Mouse (Mus musculus) natural killer cell, adult 2 months (primary cell): Measurements from ENCODE around the gene Poldip3.

ENCODE experiments used
- DNase-seq, 2 experiments: peaks; one replicate each; pipeline ENCODE4 v3.0.0; 2022; ENCODE audit warnings: low spot score in 2 of 2

The Poldip3 gene

DNA sequence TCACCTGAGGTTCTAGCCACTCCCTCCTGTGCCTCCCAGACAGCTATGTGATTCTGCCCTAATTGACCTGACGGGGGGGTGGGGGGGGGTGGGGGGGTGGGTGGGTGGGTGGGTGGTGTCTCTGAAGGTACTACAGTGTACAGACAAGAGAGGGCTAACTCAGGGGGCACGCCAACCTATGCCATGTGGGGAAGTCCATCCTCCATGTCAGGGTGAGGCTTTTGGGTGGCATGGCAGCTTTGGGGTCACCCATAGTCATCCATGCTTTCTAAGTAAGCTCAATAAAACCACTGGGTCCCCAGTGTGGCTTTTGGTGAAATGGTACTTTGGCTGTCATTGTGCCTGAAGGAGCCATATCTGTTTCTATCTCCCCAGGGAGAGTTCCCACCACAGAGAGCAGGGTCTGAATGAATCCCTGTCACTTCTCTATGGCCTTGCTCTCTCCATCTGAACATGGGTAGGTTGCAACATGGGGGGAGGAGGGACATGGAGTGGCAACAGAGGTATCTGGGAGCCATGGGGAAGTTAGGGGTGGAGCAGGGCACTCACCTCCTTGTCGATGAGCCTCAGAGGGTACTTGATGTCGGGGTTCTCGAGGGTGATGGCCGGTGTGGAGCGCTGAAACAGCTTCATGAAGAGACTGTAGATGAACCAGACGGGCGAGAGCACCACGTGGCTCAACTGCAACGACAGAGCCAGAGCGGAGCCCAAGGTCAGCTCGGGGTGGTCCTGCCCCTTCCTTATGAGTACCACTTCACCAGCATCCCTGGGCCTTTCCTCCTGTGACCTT, 16.5 kb upstream of the Poldip3 start:
- DNase-seq = no peak

DNA sequence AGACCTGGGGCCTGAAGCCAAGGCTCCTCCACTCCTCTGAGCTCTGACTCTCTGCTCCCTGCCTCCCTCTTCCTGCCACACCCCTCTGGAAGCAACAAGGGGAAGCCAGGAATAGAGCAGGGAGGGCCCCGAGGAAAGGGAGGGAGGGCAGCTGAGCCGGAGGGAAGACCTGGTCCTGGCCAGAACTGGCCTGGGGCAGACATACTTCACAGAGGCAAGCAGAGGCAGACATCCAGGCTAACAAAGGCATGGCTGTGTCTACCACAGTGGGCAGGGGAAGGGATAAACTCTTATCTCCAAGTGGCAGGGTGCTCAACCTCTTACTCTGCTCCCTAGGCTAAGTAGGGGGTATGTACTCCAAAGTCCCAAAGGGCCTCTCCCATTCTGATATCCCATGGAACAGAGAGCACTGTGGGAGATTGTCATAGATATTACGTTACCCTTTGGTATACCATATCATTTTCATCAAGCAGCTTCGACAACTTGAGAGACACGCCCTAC, 15.8 kb upstream of the Poldip3 start:
- DNase-seq = no peak

GRCm38 (mm10) chr15:83162818-83163485, 13.8 kb upstream of the Poldip3 start:
- DNase-seq = no peak

GRCm38 (mm10) chr15:83162001-83162400, 12.8 kb upstream of the Poldip3 start:
- no peak for DNase-seq

GRCm38 (mm10) chr15:83161062-83161748, 12.0 kb upstream of the Poldip3 start:
- no peak for DNase-seq

DNA sequence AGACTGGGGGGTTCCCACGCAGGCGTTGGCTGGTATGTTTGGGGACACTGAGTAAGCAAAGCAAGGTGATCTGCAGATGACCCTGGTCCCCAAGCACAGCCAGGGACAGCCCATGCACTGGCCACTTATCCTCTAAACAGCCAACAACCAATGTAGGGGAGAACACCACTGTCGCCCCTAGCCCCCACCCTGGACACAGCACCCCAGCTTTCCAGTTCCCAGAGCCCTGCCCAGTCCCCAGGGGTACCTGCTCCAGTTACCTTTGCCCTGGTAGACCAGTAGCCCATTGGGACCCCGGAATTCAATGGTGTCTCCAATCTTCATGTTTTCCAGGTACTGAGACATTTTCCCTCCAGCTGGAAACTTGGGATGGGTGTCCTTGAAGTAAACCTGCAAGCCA, 11.4 kb upstream of the Poldip3 start:
- DNase-seq = no peak

- DNase-seq = no peak
Observed at GRCm38 (mm10) chr15:83159823-83160222, 10.6 kb upstream of the Poldip3 start.

DNA sequence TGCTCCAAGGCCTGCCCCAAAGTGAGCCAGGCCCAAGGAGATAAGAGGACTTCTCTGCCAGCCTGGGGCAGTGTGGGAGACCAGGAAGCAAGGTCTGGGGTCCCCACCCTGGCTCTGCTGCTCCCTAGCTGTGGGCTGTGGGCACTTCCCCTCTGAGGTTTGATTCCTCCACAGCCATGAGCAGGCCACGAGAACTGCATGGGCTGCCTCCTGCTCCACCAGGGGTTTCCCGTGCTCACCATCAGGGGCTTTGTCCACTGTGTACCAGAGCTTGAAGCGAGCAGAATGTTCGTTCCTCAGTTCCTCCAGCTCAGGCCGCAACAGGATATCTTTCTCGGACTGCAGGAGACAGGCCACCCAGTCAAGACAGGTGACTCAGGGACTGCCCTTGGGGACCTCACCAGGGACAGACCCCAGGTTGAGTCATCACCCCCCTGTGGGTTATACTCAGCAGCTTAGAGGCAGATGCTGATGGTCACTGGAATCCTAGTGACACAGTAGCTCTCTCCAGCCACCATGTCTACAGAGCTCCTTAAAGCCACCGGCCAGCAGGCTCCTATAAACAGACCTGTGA, 9.5 kb upstream of the Poldip3 start:
- no peak for DNase-seq

DNA sequence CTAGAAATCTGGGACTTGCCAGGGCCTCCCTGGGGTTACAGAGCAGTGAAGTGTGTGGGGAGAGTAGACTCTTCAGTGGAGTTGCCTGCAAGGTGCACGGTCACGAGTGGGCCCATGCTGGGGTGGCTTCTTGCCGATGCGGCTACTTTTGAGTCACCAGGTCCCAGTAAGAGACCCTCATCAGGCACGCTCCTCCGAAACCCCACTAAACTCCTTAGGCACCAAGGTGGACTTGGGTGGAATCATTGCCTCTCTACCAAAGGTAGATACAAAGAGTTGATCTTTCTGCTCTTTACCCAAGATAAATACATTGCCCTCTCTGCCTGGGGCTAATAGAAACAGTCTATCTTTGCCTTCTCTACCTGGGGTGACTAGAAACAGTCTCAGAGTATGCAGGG, 8.5 kb upstream of the Poldip3 start:
- DNase-seq = no peak

DNA sequence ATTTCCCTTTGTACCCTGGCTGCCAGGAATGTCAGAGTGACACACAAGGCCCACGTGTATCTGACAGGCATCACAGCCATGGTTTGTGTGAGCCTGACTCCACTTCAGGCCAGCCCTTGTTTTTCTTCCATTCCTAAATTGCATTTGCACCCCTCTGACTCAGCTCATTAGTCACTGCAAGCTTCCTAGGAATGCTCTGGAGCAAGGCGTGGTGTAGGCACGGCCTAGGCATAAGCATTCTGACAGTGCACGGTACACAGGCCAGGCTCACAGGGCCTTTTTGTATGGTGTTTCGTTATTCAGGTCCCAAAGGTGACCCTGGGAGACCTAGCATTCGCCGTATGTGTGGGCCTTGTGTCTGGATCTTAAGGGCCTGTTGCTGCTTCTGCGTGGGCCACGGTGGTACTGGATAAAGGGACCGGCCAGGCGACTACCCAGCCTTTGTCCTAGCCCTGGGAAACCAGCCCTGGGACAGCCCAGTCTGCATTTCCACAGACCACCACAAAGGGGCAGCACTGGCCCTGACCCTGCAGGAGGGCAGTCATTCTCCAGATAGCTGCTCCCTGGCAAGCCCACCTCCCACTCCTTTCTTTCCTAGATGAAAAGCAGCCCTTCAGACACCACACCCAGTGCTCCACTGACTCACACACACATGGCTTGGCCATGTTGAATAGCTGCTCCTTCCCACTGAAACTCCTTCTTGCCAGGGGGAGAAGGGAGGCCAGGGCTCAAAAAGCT, 7.9 kb upstream of the Poldip3 start:
- DNase-seq = peak in 1 of 2 experiments; percentile 36

GRCm38 (mm10) chr15:83155672-83156419, 6.7 kb upstream of the Poldip3 start:
- no peak for DNase-seq

GRCm38 (mm10) chr15:83154309-83154708, 5.1 kb upstream of the Poldip3 start:
- DNase-seq = no peak

DNA sequence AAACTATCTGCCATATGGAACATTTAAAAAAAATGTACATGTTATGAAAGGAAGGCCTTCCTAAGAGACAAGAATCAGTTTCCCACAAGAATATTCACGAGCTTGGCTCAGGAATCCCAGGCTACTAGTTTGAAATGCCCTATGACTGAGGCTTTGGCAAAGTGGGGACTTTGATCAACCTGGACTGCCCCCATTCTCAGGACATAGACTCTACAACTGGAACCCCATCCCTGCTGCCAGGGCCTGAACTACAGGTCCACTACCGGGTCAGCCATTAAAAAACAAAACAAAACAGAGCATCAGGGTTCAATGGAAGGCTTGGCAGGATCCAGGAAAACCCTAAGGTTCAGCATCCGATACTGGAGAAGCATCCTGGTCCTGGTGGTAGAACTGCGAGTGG, 1.5 kb upstream of the Poldip3 start:
- no peak for DNase-seq

GRCm38 (mm10) chr15:83150073-83150442, 874 bp upstream of the Poldip3 start:
- DNase-seq = no peak

GRCm38 (mm10) chr15:83148801-83149195, 386 bp downstream of the Poldip3 start:
- DNase-seq = no peak

GRCm38 (mm10) chr15:83148395-83148794, 789 bp downstream of the Poldip3 start:
- DNase-seq = no peak

DNA sequence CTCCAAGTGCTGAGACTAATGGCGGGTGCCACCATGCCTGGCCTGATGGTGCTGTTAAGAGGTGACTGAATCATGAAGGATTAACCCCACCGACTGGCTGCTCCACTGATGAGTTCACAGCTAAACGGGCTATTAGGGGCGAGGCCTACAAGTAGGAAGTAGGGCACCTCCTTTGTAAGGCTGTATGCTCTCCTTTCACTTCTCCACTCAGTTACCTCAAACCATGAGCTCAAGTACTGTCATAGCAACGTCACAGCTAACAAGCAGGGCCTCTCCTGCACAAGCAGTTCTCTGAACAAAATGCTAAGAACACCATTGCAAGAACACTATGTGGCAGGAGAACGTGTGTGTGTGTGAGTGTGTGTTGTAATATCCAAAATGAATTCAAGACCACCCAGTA, 3.6 kb downstream of the Poldip3 start:
- DNase-seq = peak in 1 of 2 experiments; percentile 25

- no peak for DNase-seq
Observed at GRCm38 (mm10) chr15:83142861-83143260, 6.3 kb downstream of the Poldip3 start.

DNA sequence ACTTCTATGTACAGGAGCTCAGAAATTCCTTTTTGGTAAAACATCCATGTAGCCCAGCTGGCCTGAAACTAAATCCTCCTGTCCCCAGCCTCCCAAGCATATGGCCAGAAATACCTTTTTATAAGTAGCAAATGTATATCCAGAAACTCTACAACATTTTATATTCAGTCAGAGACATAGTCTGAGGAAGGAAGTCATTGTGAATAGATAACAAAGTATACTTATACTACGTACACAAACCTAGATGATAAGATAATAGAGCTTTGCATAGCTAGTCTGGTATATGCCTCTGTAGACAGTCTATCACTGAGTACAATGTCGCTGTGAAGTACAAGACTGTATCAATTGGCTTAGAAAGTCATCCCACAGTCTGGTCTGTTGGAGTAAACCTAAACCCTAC, 13.5 kb downstream of the Poldip3 start:
- DNase-seq = no peak

GRCm38 (mm10) chr15:83134671-83135070, 14.5 kb downstream of the Poldip3 start:
- DNase-seq = no peak
